Mouse (Mus musculus) spleen, adult 2 months (tissue): ENCODE measurements at regions not wholly inside any gene's neighbourhood (a gene's known extent, or its start where the extent isn't known, plus 50 kb on each side); places are given as distances from the start of the nearest gene placed in this dataset.

Experiments used
- CTCF ChIP-seq: fragments of 200-500 bp; IDR thresholded peaks from 2 replicates; pipeline ENCODE4 v1.5.1; 2011; ENCODE audit warnings: mild to moderate bottlenecking, inconsistent platforms; ENCODE audit not compliant: insufficient read depth, insufficient read length, insufficient replicate concordance; ENCODE audit errors: extremely low read depth
- POLR2A ChIP-seq: fragments of 200-500 bp; IDR thresholded peaks from 2 replicates; pipeline ENCODE4 v1.6.1; 2011; ENCODE audit warnings: low read depth, low read length, inconsistent platforms

- TF ChIP-seq CTCF: no peak
- TF ChIP-seq POLR2A: no peak
Observed at GRCm38 (mm10) chr2:6267066-6267465, 54.2 kb upstream of the Echdc3 start.
